Mouse (Mus musculus) kidney, adult 18-20 months (tissue): ENCODE measurements around the gene Tcta.
"Not testable (repeated sequence)": the region's sequence is repeated elsewhere in the genome, so short reads cannot be mapped to it uniquely, and the experiment has no call there.

Experiments
- DNase-seq: peaks from one replicate; pipeline ENCODE4 v3.0.0; 2021

Tcta gene

GRCm38 (mm10) chr9:108305629-108306520, at the start of gene Tcta, which contains the start of gene Rhoa:
Gene Tcta (minus strand): TSS chr9:108306160.
Gene Rhoa (plus strand): TSS chr9:108306129.
- DNase-seq: peak; percentile 98

GRCm38 (mm10) chr9:108349727-108350126, 43.8 kb upstream of the Tcta start:
- no peak for DNase-seq

- no peak for DNase-seq
Observed at GRCm38 (mm10) chr9:108348290-108348680, 42.3 kb upstream of the Tcta start.

- DNase-seq: peak; percentile 92
Observed at GRCm38 (mm10) chr9:108347540-108348289, 41.8 kb upstream of the Tcta start, which contains the start of gene Usp4. Gene Usp4 (plus strand): TSS chr9:108347853.

GRCm38 (mm10) chr9:108347024-108347423, 41.1 kb upstream of the Tcta start:
- peak; percentile 16 for DNase-seq

GRCm38 (mm10) chr9:108344471-108344870, 38.5 kb upstream of the Tcta start:
- no peak for DNase-seq

GRCm38 (mm10) chr9:108343835-108344234, 37.9 kb upstream of the Tcta start:
- DNase-seq: no peak

GRCm38 (mm10) chr9:108343331-108343730, 37.4 kb upstream of the Tcta start:
- DNase-seq: no peak

- peak; percentile 50 for DNase-seq
Observed at GRCm38 (mm10) chr9:108342301-108342831, 36.4 kb upstream of the Tcta start.

GRCm38 (mm10) chr9:108341801-108342200, 35.8 kb upstream of the Tcta start:
- peak; percentile 28 for DNase-seq

GRCm38 (mm10) chr9:108341139-108341475, 35.1 kb upstream of the Tcta start:
- DNase-seq: peak; percentile 25

- peak; percentile 46 for DNase-seq
Observed at GRCm38 (mm10) chr9:108340258-108341138, 34.5 kb upstream of the Tcta start.

GRCm38 (mm10) chr9:108339886-108340257, 33.9 kb upstream of the Tcta start:
- no peak for DNase-seq

- peak; percentile 94 for DNase-seq
Observed at GRCm38 (mm10) chr9:108338886-108339781, 33.2 kb upstream of the Tcta start, which contains the start of gene Gpx1. Gene Gpx1 (plus strand): TSS chr9:108338903.

GRCm38 (mm10) chr9:108338551-108338885, 32.6 kb upstream of the Tcta start:
- DNase-seq: no peak

GRCm38 (mm10) chr9:108337848-108338550, 32.0 kb upstream of the Tcta start:
- no peak for DNase-seq

- DNase-seq: no peak
Observed at GRCm38 (mm10) chr9:108325811-108326210, 19.9 kb upstream of the Tcta start.

- DNase-seq: no peak
Observed at GRCm38 (mm10) chr9:108324784-108325183, 18.8 kb upstream of the Tcta start.

GRCm38 (mm10) chr9:108322054-108322453, 16.1 kb upstream of the Tcta start:
- DNase-seq: not testable (repeated sequence)

GRCm38 (mm10) chr9:108318462-108318861, 12.5 kb upstream of the Tcta start:
- DNase-seq: no peak

GRCm38 (mm10) chr9:108317572-108317971, 11.6 kb upstream of the Tcta start:
- no peak for DNase-seq
